In genomic region chr15:12374916-12375315, GRCm38 (mm10) we compare ENCODE assay signal across 9 mouse cellular contexts. TPM values are rescaled to one million over a fixed set of nuclear protein-coding genes. Genes with fewer than 3 reads are reported as not detected.
A peak's percentile ranks its signal among the peaks of the same experiment; 100 is the strongest.
DNase-seq lines count a peak whose midpoint lies in the region; ATAC-seq and TF ChIP-seq lines count a peak whose summit lies in the region.
"Had no signal": no experiment of that assay in that cellular context is flagged by ENCODE, and none has a peak within 500 bp of the region (broad histone marks: within the 10 kb centered on the region; RNA-seq: fewer than 3 reads in every experiment).

No protein-coding gene starts in this region.

- no peak for DNase-seq in kidney, postnatal 25 days
- no peak for DNase-seq in embryonic facial prominence, embryonic 11.5 days (ENCODE audit: low spot score)
- DNase-seq in hindbrain, postnatal 0 days (ENCODE audit: low spot score), result no peak
- no peak for DNase-seq in left cerebral cortex, adult 18-20 months (ENCODE audit: low spot score in 2 of 2)
- no peak for DNase-seq in right cerebral cortex, postnatal 10 days (ENCODE audit: low spot score in 2 of 2)

- 67% methylated on average over 18 of the region's 18 CpGs for WGBS in kidney, embryonic 15.5 days
- 58% methylated on average over 18 of the region's 18 CpGs for WGBS in embryonic facial prominence, embryonic 11.5 days
- 52% methylated on average over 18 of the region's 18 CpGs for whole genome bisulfite sequencing in hindbrain, postnatal 0 days
- WGBS in midbrain, embryonic 15.5 days, result 66% methylated on average over 18 of the region's 18 CpGs

- 0 out of 2 replicates have a peak overlapping the region, but pooled peaks have one; percentile 7 for H3K9ac ChIP-seq in kidney, embryonic 15.5 days
- H3K9ac ChIP-seq in embryonic facial prominence, embryonic 11.5 days (replicated peaks; ENCODE audit: low read length), result peak overlapping the region; percentile 47; the same call in 1 of the 2 replicates
- H3K9ac ChIP-seq in hindbrain, postnatal 0 days (replicated peaks; ENCODE audit: low read length), result no peak overlapping the region
- H3K9ac ChIP-seq in midbrain, embryonic 15.5 days, result no peak overlapping the region

- peak overlapping the region; percentile 31 for H3K4me3 ChIP-seq in kidney, embryonic 15.5 days (replicated peaks)
- H3K4me3 ChIP-seq in embryonic facial prominence, embryonic 11.5 days (ENCODE audit: low read depth, low read length), result peak overlapping the region; percentile 32
- no peak overlapping the region for H3K4me3 ChIP-seq in hindbrain, postnatal 0 days (ENCODE audit: low read length)
- H3K4me3 ChIP-seq in midbrain, embryonic 15.5 days, result no peak overlapping the region

- no peaks in the 10 kb centered on the region for H3K9me3 ChIP-seq in kidney, embryonic 15.5 days (replicated peaks)
- no peaks in the 10 kb centered on the region for H3K9me3 ChIP-seq in embryonic facial prominence, embryonic 11.5 days (replicated peaks; ENCODE audit: control insufficient read depth, low read length)
- no peaks in the 10 kb centered on the region for H3K9me3 ChIP-seq in hindbrain, postnatal 0 days (ENCODE audit: low read length)
- H3K9me3 ChIP-seq in midbrain, embryonic 15.5 days, result no peaks in the 10 kb centered on the region

- peaks cover 44% of the 10 kb centered on the region for H3K4me1 ChIP-seq in kidney, embryonic 15.5 days
- H3K4me1 ChIP-seq in embryonic facial prominence, embryonic 11.5 days (ENCODE audit: control insufficient read depth, insufficient read depth, low read length), result 0 out of 2 replicates have a peak, but pooled peaks cover 3% of the 10 kb centered on the region
- peaks cover 8% of the 10 kb centered on the region; the same call in 1 of the 2 replicates for H3K4me1 ChIP-seq in hindbrain, postnatal 0 days (ENCODE audit: insufficient read depth, low read length)
- H3K4me1 ChIP-seq in midbrain, embryonic 15.5 days, result peaks cover 15% of the 10 kb centered on the region

- H3K36me3 ChIP-seq in kidney, embryonic 15.5 days, result peaks cover 24% of the 10 kb centered on the region
- H3K36me3 ChIP-seq in embryonic facial prominence, embryonic 11.5 days (replicated peaks; ENCODE audit: control insufficient read depth, insufficient read depth, low read depth, low read length), result no peaks in the 10 kb centered on the region
- H3K36me3 ChIP-seq in hindbrain, postnatal 0 days (ENCODE audit: insufficient read depth, low read length), result no peaks in the 10 kb centered on the region
- no peaks in the 10 kb centered on the region for H3K36me3 ChIP-seq in midbrain, embryonic 15.5 days (replicated peaks)

- TF ChIP-seq CTCF in hindbrain, postnatal 0 days (IDR thresholded peaks at IDR 0.05; ENCODE audit: low read depth), result no peak

- H3K27ac ChIP-seq in kidney, embryonic 15.5 days, result peak overlapping the region; percentile 70; the same call in 1 of the 2 replicates
- no peak overlapping the region for H3K27ac ChIP-seq in embryonic facial prominence, embryonic 11.5 days (replicated peaks; ENCODE audit: low read depth, low read length)
- H3K27ac ChIP-seq in hindbrain, postnatal 0 days, result no peak overlapping the region
- H3K27ac ChIP-seq in midbrain, embryonic 15.5 days, result no peak overlapping the region

- ATAC-seq in kidney, embryonic 15.5 days (replicated peaks; ENCODE audit: low FRiP score), result no peak
- no peak for ATAC-seq in embryonic facial prominence, embryonic 11.5 days (replicated peaks; ENCODE audit: insufficient number of reproducible peaks, low FRiP score, low TSS enrichment, low read depth)
- no peak for ATAC-seq in hindbrain, postnatal 0 days
- no peak for ATAC-seq in midbrain, embryonic 15.5 days (replicated peaks)
- no peak for ATAC-seq in cerebellum, adult (ENCODE audit: insufficient number of reproducible peaks, low FRiP score, low TSS enrichment)

- no peaks in the 10 kb centered on the region for H3K27me3 ChIP-seq in kidney, embryonic 15.5 days
- H3K27me3 ChIP-seq in embryonic facial prominence, embryonic 11.5 days (ENCODE audit: control insufficient read depth, insufficient read depth, low read length), result no peaks in the 10 kb centered on the region
- no peaks in the 10 kb centered on the region for H3K27me3 ChIP-seq in hindbrain, postnatal 0 days (ENCODE audit: insufficient read depth, low read length)
- 0 out of 2 replicates have a peak, but pooled peaks cover 9% of the 10 kb centered on the region for H3K27me3 ChIP-seq in midbrain, embryonic 15.5 days (replicated peaks)

- H3K4me2 ChIP-seq in kidney, embryonic 15.5 days, result peak overlapping the region; percentile 56
- peak overlapping the region; percentile 55 for H3K4me2 ChIP-seq in embryonic facial prominence, embryonic 11.5 days (ENCODE audit: low read depth, low read length)
- peak overlapping the region; percentile 53 for H3K4me2 ChIP-seq in hindbrain, postnatal 0 days (ENCODE audit: low read depth, low read length)
- peak overlapping the region; percentile 44 for H3K4me2 ChIP-seq in midbrain, embryonic 15.5 days

RNA-seq across cellular contexts. Expression of gene 1810049J17Rik, which starts 53.2 kb away (rescaled TPM):
- 1.2 TPM in 1 of 2 replicates, not detected in the other for polyA plus RNA-seq in kidney, embryonic 15.5 days (2015; fragmentation: Nextera tagmentation; extraction: Ambion mirVana)
- 1.1 TPM in 1 of 2 replicates, not detected in the other for polyA plus RNA-seq in embryonic facial prominence, embryonic 11.5 days (2014; fragmentation: Nextera tagmentation; extraction: Ambion mirVana)
- not detected in 2 replicates for total RNA-seq in hindbrain, postnatal 0 days (2014; rRNA removed)
- 1.4 and 1.8 TPM in 2 replicates for polyA plus RNA-seq in hindbrain, postnatal 0 days (2015; fragmentation: Nextera tagmentation; extraction: Ambion mirVana)
- 1.1 TPM in 2 replicates for polyA plus RNA-seq in midbrain, embryonic 15.5 days (2015; fragmentation: Nextera tagmentation; extraction: Ambion mirVana)
- total RNA-seq in left cerebral cortex, adult 18-20 months (2021), result under 1 TPM in 1 of 2 experiments, not detected in 1; 0.87 TPM
- polyA plus RNA-seq: large intestine, adult 2 months had no signal

RNA-seq across cellular contexts. Expression of gene Golph3, which starts 53.7 kb away (rescaled TPM):
- 84.5 and 90.9 TPM in 2 replicates for polyA plus RNA-seq in kidney, embryonic 15.5 days (2015; fragmentation: Nextera tagmentation; extraction: Ambion mirVana)
- 111 and 125 TPM in 2 replicates for polyA plus RNA-seq in embryonic facial prominence, embryonic 11.5 days (2014; fragmentation: Nextera tagmentation; extraction: Ambion mirVana)
- total RNA-seq in hindbrain, postnatal 0 days (2014; rRNA removed), result 132 and 134 TPM in 2 replicates
- 59.5 and 63.6 TPM in 2 replicates for polyA plus RNA-seq in hindbrain, postnatal 0 days (2015; fragmentation: Nextera tagmentation; extraction: Ambion mirVana)
- polyA plus RNA-seq in midbrain, embryonic 15.5 days (2015; fragmentation: Nextera tagmentation; extraction: Ambion mirVana), result 62.6 and 64.8 TPM in 2 replicates
- 100 to 1,000 TPM; 105 TPM for total RNA-seq in left cerebral cortex, adult 18-20 months (2021)

Comparison
In these comparisons a context has a peak if more than half of its experiments do, and no peak if none do; other contexts are left out.
1. H3K4me3 ChIP-seq: peak in kidney, embryonic 15.5 days (single experiment) and embryonic facial prominence, embryonic 11.5 days (single experiment); none in hindbrain, postnatal 0 days (single experiment) and midbrain, embryonic 15.5 days (single experiment).
2. H3K9ac ChIP-seq: peak in kidney, embryonic 15.5 days (single experiment) and embryonic facial prominence, embryonic 11.5 days (single experiment); none in hindbrain, postnatal 0 days (single experiment) and midbrain, embryonic 15.5 days (single experiment).
3. Peak in every context shown above with its lines, with median percentiles within 50 percentile points of each other: H3K4me2 ChIP-seq.